9 mouse cellular contexts compared by ENCODE assay signal in the genomic region with DNA sequence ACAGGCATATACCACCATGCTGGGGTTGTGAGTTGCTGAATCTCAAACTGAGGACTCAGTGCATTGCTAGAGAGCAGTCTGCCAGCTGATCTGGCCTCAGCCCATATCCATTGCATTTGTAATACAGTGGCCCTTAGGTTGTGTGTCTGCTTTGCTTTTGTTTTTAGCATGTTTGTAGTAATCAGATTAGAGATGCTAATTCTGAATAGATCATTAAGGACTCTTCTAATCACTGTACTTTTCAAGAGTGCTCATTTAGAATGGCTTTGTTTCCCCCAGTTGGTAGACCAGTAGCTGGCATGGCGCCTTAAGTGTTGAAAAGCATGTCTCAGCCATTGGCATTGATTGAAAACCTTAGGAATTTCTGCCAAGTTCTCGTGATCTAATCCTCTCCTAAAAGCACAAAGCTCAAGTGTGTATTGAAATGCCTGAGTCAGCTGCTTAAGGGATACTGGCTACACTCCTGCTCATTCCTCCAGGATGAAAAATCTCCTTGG. TPM values are rescaled to one million over a fixed set of nuclear protein-coding genes. Genes with fewer than 3 reads are reported as not detected.
DNase-seq lines count a peak whose midpoint lies in the region; ATAC-seq lines count a peak whose summit lies in the region.
"Had no signal": no experiment of that assay in that cellular context is flagged by ENCODE, and none has a peak within 500 bp of the region (broad histone marks: within the 10 kb centered on the region; RNA-seq: fewer than 3 reads in every experiment).

No protein-coding gene starts in this region.

- no peak overlapping the region for H3K4me3 ChIP-seq in embryonic facial prominence, embryonic 14.5 days (ENCODE audit: low read depth, low read length)
- H3K4me3 ChIP-seq in liver, embryonic 11.5 days (ENCODE audit: low read depth, low read length), result no peak overlapping the region

- no peaks in the 10 kb centered on the region for H3K9me3 ChIP-seq in embryonic facial prominence, embryonic 14.5 days (ENCODE audit: control insufficient read depth, low read length)
- H3K9me3 ChIP-seq in liver, embryonic 11.5 days (ENCODE audit: control insufficient read depth, low read length), result no peaks in the 10 kb centered on the region

- no peak overlapping the region for H3K9ac ChIP-seq in embryonic facial prominence, embryonic 14.5 days (ENCODE audit: low read depth, low read length)
- no peak overlapping the region for H3K9ac ChIP-seq in liver, embryonic 11.5 days (ENCODE audit: low read depth, low read length)
- H3K9ac ChIP-seq: liver, embryonic 14.5 days had no signal

- H3K27ac ChIP-seq in embryonic facial prominence, embryonic 14.5 days (replicated peaks; ENCODE audit: low read depth, low read length), result no peak overlapping the region; the same call in 1 of the 2 replicates
- no peak overlapping the region for H3K27ac ChIP-seq in liver, embryonic 11.5 days (ENCODE audit: low read depth, low read length)
- H3K27ac ChIP-seq: liver, embryonic 14.5 days had no signal

- ATAC-seq in embryonic facial prominence, embryonic 14.5 days (ENCODE audit: low read depth), result 0 out of 2 replicates have a peak, but pooled peaks have one; percentile 60
- ATAC-seq in liver, embryonic 11.5 days (replicated peaks; ENCODE audit: low FRiP score), result no peak

- H3K27me3 ChIP-seq in embryonic facial prominence, embryonic 14.5 days (replicated peaks; ENCODE audit: control insufficient read depth, insufficient read depth, low read length), result no peaks in the 10 kb centered on the region
- no peaks in the 10 kb centered on the region for H3K27me3 ChIP-seq in liver, embryonic 11.5 days (replicated peaks; ENCODE audit: control insufficient read depth, insufficient read depth, low read length)

- no peak overlapping the region for H3K4me2 ChIP-seq in embryonic facial prominence, embryonic 14.5 days (ENCODE audit: low read depth, low read length)
- H3K4me2 ChIP-seq in liver, embryonic 11.5 days, result no peak overlapping the region

- WGBS in embryonic facial prominence, embryonic 14.5 days, result 39% methylated on average over 2 of the region's 2 CpGs
- WGBS in liver, embryonic 11.5 days, result 72% methylated on average over 2 of the region's 2 CpGs

- peak; percentile 33 to 34 for DNase-seq in heart, postnatal 10 days
- no peak for DNase-seq in heart, adult 11 months
- peak; percentile 97 for DNase-seq in 3T3-L1 (ENCODE audit: low read depth, low spot score)
- peak; percentile 78 for DNase-seq in embryonic facial prominence, embryonic 14.5 days (ENCODE audit: low spot score)
- DNase-seq in layer of hippocampus, postnatal 14 days (ENCODE audit: low spot score in 2 of 2), result peak; percentile 13 to 69
- DNase-seq in testis, postnatal 10 days (ENCODE audit: low spot score), result no peak
- DNase-seq in liver, embryonic 11.5 days (ENCODE audit: low spot score), result no peak
- DNase-seq in natural killer cell, adult 2 months (ENCODE audit: low spot score in 2 of 2), result no peak

- H3K36me3 ChIP-seq in embryonic facial prominence, embryonic 14.5 days (ENCODE audit: control insufficient read depth, insufficient read depth, low read length), result peaks cover 15% of the 10 kb centered on the region
- no peaks in the 10 kb centered on the region for H3K36me3 ChIP-seq in liver, embryonic 11.5 days (ENCODE audit: control insufficient read depth, insufficient read depth, low read length)

- H3K4me1 ChIP-seq in embryonic facial prominence, embryonic 14.5 days (ENCODE audit: control insufficient read depth, insufficient read depth, low read length), result peaks cover 28% of the 10 kb centered on the region
- H3K4me1 ChIP-seq in liver, embryonic 11.5 days (replicated peaks; ENCODE audit: control insufficient read depth, insufficient read depth, low read length), result no peaks in the 10 kb centered on the region

- intact Hi-C loops in heart, postnatal 10 days (cut with DNase I), result no loop called here

RNA-seq across cellular contexts. Expression of gene Sntb2, which starts 43.3 kb away (rescaled TPM):
- total RNA-seq in heart, postnatal 10 days (2021), result 10 to 100 TPM; 27.1 to 27.6 TPM
- polyA plus RNA-seq in embryonic facial prominence, embryonic 14.5 days (2014; fragmentation: Nextera tagmentation; extraction: Ambion mirVana), result 16.3 and 18.5 TPM in 2 replicates
- total RNA-seq in layer of hippocampus, postnatal 14 days (2021), result 10 to 100 TPM; 11.9 to 13.0 TPM
- 4.2 and 4.9 TPM in 2 replicates for polyA plus RNA-seq in liver, embryonic 11.5 days (2014; fragmentation: Nextera tagmentation; extraction: Ambion mirVana)

RNA-seq across cellular contexts. Expression of gene Vps4a, which starts 52.2 kb away (rescaled TPM):
- 10 to 100 TPM; 59.8 to 61.4 TPM for total RNA-seq in heart, postnatal 10 days (2021)
- polyA plus RNA-seq in embryonic facial prominence, embryonic 14.5 days (2014; fragmentation: Nextera tagmentation; extraction: Ambion mirVana), result 71.3 and 78.2 TPM in 2 replicates
- 100 to 1,000 TPM; 110 to 113 TPM for total RNA-seq in layer of hippocampus, postnatal 14 days (2021)
- 49.8 and 52.4 TPM in 2 replicates for polyA plus RNA-seq in liver, embryonic 11.5 days (2014; fragmentation: Nextera tagmentation; extraction: Ambion mirVana)

Comparison
In these comparisons a context has a peak if more than half of its experiments do, and no peak if none do; other contexts are left out.
1. DNase-seq: peak in heart, postnatal 10 days (2 of 2), 3T3-L1 (single experiment), embryonic facial prominence, embryonic 14.5 days (single experiment) and layer of hippocampus, postnatal 14 days (2 of 2); none in heart, adult 11 months (single experiment), testis, postnatal 10 days (single experiment), liver, embryonic 11.5 days (single experiment) and natural killer cell, adult 2 months (0 of 2).